Mouse (Mus musculus) embryonic fibroblast, embryonic 13.5 days (primary cell): Measurements from ENCODE around the gene Nrn1l.

Experiments
- CTCF ChIP-seq: IDR thresholded peaks from 2 replicates; pipeline ENCODE4 v1.5.1; 2011; ENCODE audit warnings: mild to moderate bottlenecking, control low read depth, low read length, moderate library complexity, borderline replicate concordance; ENCODE audit not compliant: insufficient read depth
- POLR2A ChIP-seq: IDR thresholded peaks from 2 replicates; pipeline ENCODE4 v1.6.1; 2011; ENCODE audit warnings: low read depth, mild to moderate bottlenecking, control low read depth, low read length, moderate library complexity

DNA sequence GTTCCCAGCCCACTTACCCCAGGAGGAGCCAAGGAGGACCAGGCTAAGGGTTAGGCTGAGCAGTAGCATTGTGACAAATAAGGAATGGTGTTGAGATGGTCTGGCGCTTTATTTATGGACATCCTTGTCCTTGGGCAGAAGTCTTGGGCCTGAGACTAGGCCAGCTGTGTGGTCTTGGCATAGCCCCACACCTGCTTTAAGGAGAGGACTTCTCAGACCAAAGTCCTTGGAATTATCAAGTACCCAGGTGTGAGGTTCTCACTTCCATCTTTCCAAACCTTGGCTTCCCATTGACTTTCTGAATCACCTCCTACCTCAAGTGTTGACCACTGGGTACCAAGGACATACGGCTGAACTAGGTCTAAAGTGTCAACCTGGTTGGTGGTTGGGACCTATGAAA is 40.4 kb downstream of the Nrn1l start, which contains the start of gene Ctrl:
- TF ChIP-seq CTCF: no peak
- no peak for TF ChIP-seq POLR2A
